Mouse (Mus musculus) adrenal gland, postnatal 25 days (tissue): Measurements from ENCODE around the gene Wdr6. TPM values are rescaled to one million over a fixed set of nuclear protein-coding genes. Genes with fewer than 3 reads are reported as not detected.
A peak's percentile ranks its signal among the peaks of the same experiment; 100 is the strongest.

Source experiments
- DNase-seq: peaks from one replicate; pipeline ENCODE4 v3.0.0; 2021; ENCODE audit warnings: mixed read lengths
- total RNA-seq: library from RNA; stranded (reverse); gene quantifications from 2 replicates; pipeline ENCODE4 v1.2.3, GENCODE M21; 2021

Gene Wdr6
- total RNA-seq, 1 experiment from 2014 or later: 141 TPM

DNA sequence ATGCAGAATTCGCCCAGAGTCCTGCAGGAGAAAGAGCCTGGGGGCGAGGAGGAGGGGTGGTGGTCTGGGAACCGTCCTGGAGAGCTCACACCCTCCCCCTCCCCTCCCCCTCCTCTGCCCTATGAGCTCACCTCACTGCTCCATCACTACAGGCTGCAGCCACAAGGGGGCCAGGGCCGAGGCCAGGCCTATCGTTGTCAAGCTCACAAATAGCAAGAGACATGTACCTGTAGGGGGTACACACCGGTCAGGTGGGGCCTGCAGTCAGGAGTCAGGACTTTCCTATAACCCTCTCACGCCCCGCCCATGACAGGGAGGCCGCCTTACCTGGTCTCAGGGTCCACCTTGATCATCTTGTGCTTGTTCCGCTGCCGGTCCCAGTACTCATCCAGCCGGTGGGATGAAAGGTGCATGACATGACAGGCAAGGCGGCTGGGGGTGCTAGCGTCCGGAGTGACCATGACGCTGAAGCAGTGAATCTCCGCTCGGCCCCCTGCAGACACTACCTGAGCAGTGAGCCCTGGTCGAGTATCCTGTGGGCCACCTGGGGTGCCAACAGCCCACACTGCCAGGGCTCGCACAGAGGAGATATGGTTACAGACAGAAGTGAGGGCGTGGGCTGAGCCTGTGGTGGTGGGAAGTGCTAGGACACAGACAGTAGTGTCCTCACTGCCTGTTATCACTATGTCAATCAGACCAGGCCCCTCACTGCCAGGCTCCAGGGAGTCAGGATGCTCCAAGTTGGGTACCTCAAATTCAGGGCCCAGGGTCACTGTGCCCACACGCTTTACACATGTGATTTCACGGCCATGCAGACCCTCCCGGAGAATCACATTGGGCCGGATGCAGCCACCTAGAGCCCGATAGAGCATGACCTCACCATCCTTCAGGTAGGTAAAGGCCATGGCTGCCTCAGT is 4.5 kb downstream of the Wdr6 start:
- DNase-seq: peak; percentile 62

GRCm38 (mm10) chr9:108572321-108572720 is 6.2 kb downstream of the Wdr6 start:
- no peak for DNase-seq

DNA sequence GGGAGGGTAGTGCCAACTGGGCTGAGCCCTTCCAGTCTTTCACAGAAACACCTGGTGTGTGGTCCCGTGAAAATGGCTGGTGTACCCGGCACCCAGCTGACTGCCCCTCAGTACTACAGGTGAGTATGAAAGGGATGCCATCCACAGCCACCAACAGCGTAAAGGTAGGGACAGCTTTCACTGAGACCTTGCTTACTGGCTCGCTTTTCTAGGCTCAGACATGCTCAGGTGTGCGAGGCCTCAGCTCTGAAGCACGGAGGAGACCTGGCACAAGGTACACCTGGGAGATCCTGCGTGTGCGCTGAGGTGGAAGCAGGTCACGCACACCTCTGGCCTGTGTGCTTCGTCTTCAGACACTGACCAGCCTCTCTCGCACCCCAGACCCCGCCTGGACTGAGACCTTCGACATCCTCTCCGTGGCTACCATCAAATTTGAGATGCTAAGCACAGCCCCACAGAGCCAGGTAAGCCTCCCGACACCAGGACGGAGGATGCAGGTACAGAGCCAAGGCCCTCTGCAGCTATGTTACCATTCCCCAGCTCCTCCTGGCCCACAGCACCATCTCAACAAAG is 7.1 kb downstream of the Wdr6 start:
- DNase-seq: no peak

GRCm38 (mm10) chr9:108570207-108570896 is 8.2 kb downstream of the Wdr6 start:
- DNase-seq: peak; percentile 86

DNA sequence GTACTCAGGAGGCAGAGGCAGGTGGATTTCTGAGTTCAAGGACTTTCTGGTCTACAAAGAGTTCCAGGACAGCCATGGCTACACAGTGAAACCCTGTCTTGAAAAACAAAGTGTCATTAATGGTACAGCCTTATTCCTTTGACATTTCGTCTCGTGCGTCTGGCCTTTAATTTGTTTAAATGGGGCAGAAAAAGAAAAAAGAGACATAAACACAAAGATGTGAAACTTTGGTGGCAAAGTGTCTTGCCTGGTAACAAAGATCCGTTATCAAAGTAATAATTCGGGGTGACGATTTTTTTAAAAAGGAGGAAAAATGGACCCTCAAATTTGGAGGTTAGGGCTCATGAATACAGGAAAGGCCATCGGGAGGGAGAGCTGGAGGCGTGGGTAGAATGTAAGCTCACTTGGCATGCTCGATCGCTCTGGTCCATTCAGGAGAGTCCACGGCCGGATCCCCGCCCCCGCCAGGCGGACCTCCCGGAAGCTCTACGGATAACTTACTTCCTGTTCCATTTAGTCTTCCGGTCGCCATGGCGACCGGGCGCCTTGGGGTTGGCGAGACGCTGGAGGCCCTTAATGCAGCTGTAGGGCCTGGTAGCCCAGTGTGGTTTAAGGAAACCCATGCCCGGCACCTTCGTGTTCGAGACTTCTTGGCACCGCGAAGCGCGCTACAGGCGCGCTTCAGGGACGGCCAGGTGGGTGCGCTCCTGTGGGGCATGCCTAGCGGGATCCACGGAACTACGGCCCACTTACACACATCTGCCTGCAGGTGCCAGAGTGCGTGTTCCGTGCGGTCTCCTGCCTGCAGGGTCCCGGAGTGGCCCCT is 8.9 kb downstream of the Wdr6 start, which contains the start of gene Dalrd3:
Dalrd3 (plus strand) TSS at position 506 of the 826 bp plus-strand sequence.
- DNase-seq: peak; percentile 91

- no peak for DNase-seq
These were observed 10.0 kb downstream of the Wdr6 start for GRCm38 (mm10) chr9:108568511-108568921.

DNA sequence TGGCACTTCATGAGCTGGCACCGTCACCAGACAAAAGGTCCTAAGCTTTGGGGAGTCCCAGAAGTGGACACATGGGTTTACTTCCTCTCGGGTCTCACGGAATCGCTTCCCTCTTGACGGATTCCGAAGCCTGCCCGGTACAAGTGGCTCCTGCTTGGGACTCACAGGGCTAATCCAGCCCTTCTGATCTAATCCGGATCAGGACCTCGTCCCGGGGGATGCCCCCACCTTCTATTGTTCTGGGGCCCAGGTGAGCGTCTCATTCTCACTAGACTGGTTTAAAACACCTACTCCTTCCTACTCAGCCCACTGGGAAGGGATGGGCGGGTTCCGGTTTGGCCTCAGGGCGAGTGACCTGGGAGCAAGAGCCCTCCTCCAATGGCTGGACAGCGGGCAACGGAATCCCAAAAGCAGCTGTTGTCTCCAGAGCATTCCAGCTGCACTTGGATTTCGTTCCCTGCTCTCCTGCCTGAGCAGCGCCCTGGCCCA is 10.6 kb downstream of the Wdr6 start:
- DNase-seq: peak; percentile 31

DNA sequence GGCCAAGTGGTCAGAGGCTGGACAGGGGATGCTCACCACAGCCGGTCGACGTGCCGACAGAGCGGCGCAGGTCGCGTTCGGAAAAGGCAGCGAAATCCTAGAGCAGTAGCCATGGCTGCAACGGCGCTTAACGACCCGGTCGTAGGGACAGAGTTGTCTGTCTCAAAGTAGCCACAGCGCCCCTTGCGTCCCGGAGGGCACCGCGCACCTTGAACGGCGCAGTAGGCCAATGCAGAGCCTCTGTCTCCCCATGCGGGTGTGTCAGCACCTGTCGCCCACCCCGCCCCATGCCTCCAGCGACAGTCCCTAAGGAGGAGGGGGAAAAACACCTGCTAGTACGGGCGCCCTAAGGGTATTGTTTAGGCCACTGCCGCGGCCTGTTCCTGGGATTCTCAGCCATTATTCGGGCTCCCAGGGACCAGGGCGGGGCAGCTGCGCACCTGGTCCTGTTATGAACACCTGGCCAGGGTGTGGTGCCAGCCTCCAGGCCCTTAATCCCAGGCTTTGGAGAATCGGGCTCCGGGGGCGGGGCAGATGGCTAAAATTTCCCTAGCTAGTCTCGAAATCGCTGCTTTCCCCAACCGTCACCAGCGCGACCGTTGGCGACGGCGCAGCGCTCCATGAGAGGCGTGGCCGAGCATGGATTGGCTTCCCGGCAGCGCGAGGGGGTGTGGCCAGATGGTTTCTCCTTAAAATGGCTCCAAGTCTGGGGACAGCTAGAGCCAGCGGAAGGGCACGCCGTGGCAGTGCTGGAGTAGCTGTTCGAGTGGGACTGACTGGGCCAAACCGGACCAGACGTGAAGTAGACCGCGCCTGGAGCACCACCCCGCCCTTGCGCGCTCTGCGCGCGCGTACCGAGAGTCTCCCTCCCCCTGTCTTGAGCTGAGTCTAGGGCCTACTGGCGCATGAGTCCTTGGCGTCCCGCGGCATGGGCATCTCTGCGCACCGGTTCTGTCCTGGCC is 11.4 kb downstream of the Wdr6 start, which contains the start of gene Ndufaf3:
Ndufaf3 (minus strand) TSS at position 620 of the 962 bp plus-strand sequence.
- peak; percentile 96 for DNase-seq

DNA sequence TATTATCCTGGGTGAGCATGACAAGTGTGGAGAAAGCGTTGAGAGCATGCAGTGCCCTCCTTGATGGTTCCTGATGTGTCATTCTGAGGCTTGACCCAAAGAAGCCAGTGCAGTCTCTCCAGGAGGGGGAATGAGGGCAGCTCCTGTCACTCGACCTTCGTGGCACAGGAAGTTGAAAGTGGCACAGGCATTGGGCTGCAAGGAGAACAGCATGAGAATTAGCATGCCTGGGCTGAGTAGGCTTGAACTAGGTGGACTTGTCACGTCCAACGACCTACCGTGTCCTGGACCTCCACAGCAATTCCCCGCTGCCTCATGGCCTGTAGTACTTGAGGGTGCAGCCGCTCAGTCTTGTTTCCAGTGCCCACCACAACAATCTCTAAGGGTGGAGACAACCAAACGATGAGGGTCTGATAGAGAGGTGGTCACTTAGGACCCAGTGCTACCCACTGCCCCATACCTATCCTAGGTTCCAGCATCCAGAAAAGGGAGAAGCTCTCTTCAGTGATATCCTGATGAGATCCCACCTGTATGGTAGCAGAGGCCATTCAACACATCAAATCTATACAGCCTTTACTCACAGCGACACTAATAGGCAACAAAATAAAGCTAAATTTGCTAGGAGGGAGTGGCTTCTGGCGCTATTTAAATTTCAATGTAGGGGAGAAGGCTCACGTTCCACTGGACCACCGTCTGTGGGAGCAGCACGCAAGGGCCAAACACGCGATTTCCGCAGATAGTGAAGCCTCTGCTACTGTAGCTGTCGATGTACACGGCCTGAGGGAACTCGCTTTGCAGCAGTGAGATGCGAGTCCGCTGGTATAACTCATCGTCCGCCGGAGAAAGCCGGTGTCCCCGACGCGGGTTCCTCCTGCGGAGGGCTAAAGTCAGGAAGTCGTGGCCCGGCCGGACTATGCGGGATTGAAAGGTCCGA is 12.4 kb downstream of the Wdr6 start:
- peak; percentile 10 for DNase-seq

- DNase-seq: no peak
These were observed 14.4 kb downstream of the Wdr6 start for GRCm38 (mm10) chr9:108564131-108564530.

DNA sequence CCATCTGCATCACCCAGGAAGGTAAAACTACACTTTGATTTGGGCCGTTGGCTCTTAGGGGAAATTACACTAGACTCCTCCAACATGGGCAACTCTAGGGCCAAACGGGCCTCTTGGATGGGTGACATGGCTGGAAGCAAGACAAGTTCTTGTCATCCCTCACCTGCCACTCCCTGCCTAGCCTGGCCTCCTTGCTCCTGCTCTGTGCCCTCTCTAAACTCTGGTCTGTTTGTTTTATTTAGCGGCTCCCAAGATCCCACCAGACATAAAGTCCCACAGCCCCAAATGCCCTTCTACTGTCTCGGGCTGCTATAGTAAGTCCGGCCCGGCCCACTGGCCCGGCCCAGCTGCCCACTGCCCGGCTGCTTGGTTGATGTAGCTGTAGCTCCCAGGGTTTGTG is 14.9 kb downstream of the Wdr6 start:
- DNase-seq: no peak

- DNase-seq: peak; percentile 93
These were observed 18.2 kb downstream of the Wdr6 start, which contains the start of gene Impdh2 for GRCm38 (mm10) chr9:108560227-108560841. Gene Impdh2, plus strand, starts transcription at chr9:108560286.

DNA sequence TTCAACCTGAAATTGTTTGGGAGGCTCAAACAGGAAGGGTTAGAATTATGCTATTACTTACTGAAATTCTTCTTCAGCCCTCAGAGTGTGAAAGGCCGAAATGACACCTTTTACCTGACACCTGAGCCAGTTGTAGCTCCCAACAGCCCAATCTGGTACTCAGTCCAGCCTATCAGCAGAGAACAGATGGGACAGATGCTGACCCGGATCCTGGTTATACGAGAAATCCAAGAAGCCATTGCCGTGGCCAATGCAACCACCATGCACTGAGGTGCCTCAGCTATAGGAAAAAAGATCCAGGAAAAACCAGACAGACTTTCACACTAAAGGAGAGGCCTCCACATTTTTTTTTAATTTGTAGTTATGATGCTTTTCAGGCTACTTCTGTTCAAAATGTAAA is 19.4 kb downstream of the Wdr6 start:
- no peak for DNase-seq

GRCm38 (mm10) chr9:108546875-108547274 is 31.7 kb downstream of the Wdr6 start:
- no peak for DNase-seq

DNA sequence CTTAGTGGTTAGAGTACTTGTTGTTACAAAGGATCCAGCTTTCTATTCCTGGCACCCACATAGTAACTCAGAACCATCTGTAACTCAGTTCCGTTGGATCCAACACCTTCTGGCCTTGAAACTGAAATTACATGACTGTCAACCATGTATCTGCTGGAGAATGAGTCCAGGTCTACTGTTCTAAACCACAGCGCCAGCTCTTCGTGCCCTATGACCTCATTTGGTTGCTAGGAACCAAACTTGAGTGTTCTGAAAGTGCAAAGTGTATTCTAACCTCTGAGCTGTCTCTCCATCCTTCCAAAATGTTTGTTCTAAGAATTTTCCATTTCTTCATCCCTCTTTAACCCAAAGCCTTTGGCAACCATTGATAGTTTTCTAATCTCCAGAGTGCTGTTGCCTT is 32.6 kb downstream of the Wdr6 start:
- no peak for DNase-seq

DNA sequence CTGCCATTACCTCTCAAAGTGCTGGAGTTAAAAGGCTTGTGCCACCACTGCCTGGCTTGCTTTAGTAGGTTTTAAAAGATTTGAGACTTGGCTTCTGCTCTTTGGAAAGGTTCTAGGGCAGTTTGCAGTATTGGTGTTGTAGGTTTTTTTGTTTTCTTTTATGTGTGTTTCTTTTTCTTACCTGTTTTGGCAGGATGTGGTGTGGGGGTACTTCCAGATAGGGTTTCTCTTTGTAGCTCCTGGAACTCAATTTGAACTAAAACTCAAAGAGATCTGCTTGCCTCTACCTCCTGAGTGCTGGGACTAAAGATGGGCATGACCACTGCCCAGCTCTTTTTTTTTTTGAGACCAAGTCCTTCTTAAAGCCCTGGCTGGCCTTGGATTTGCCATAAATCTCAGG is 37.7 kb downstream of the Wdr6 start:
- no peak for DNase-seq

GRCm38 (mm10) chr9:108531496-108531895 is 47.0 kb downstream of the Wdr6 start:
- DNase-seq: no peak

DNA sequence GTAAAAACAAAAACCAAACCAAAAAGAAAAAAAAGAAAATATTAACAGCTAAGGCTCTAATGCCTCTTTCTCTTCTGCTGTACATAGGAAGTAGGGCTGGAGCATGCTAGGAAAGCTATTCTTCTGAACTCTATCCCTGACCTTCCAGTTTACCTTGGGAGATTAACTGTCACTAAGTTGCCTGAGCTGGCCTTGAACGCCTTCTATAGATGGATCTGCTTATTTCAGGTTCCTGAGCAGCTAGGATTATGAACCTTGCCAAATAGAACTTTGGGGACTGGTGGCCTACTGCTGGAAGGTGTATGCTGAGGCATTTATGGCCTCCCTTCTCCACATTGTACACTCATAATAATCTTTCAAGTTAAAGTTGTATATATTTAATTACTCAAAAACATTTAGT is 47.6 kb downstream of the Wdr6 start:
- no peak for DNase-seq

DNA sequence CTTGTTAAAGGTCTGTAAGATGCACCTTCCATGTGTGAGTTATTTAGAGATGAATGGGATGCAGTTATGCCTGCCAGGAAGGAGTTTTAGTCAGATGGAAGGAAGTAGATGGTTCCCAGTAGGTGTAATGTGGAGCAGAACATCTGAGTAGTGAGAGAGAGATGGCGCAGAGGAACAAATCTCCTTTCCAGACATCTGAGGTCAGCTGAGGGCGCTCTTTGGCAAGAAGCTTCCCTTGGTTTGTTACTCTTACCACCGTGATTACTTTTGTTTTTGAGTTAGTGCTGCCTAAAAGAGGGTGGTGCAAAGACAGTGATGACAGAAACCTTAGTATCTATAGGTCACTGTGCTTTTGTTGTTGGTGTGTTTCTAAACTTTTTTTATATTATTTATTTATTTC is 53.1 kb downstream of the Wdr6 start:
- DNase-seq: no peak
